Mouse (Mus musculus) forebrain, embryonic 10.5 days (tissue): ENCODE data around the gene Abcb9. TPM values are rescaled to one million over a fixed set of nuclear protein-coding genes. Genes with fewer than 3 reads are reported as not detected.

Source experiments
- DNase-seq: peaks from one replicate; pipeline ENCODE4 v3.0.0-alpha.2; 2017; ENCODE audit warnings: low spot score; ENCODE audit errors: extremely low spot score
- H3K27ac ChIP-seq: fragments of 300-500 bp; sonication (generic); 2 replicates; pipeline ENCODE4 v1.5.1; 2016; ENCODE audit warnings: mild to moderate bottlenecking
- H3K27me3 ChIP-seq: fragments of 300-500 bp; sonication (generic); 2 replicates; pipeline ENCODE4 v1.6.1; 2016; ENCODE audit warnings: mild to moderate bottlenecking; ENCODE audit not compliant: poor library complexity, severe bottlenecking
- H3K36me3 ChIP-seq: fragments of 300-500 bp; sonication (generic); replicated peaks from 2 replicates; pipeline ENCODE4 v1.6.1; 2016; ENCODE audit warnings: mild to moderate bottlenecking, moderate library complexity
- H3K4me1 ChIP-seq: fragments of 300-500 bp; sonication (generic); 2 replicates; pipeline ENCODE4 v1.6.1; 2016
- H3K4me3 ChIP-seq: fragments of 300-500 bp; sonication (generic); 2 replicates; pipeline ENCODE4 v1.5.1; 2016; ENCODE audit warnings: mild to moderate bottlenecking, moderate library complexity
- H3K9me3 ChIP-seq: fragments of 300-500 bp; sonication (generic); 2 replicates; pipeline ENCODE4 v1.6.1; 2016; ENCODE audit warnings: mild to moderate bottlenecking, moderate library complexity
- WGBS: fragments of 180-500 bp; shearing (Covaris S2); methylation state at CpG from one replicate; pipeline ENCODE4 v1.1.7; 2016; 5-methylcytosine and 5-hydroxymethylcytosine counted together
- polyA plus RNA-seq: library from polyadenylated mRNA; unstranded; fragments of >200 nt; fragmentation: Nextera tagmentation; extraction: Ambion mirVana; gene quantifications from 2 replicates; pipeline ENCODE4 v1.2.1, GENCODE M21; 2016

The Abcb9 gene
- polyA plus RNA-seq, 1 experiment from 2014 or later: 0.52 TPM

DNA sequence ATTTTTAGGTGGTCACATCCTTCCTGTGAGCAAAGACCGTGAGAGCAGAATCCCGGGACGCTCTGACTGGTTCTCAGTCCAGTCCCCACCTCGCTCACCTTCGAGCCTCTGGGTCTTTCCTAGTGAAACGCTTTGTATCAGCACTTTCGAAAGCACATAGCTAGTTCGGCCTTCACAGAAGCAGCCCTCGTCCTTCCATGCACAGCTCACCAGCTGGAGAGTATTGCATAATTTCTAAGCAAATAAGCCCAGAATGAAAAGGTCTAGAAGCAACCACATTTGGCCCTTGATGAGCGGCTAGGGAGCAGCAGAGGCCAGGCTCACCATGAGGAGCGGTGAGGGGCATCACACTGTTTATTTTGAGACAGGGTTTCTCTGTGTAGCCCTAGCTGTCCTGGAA, 74.5 kb downstream of the Abcb9 start:
- Histone ChIP-seq H3K9me3 (no peaks in the 10 kb centered on the region), H3K4me1 (peaks cover 89% of the 10 kb centered on the region), H3K27ac (no peak overlapping the region), H3K27me3 (no peaks in the 10 kb centered on the region), H3K36me3 (peaks cover 54% of the 10 kb centered on the region), H3K4me3 (no peak overlapping the region)
- no peak for DNase-seq
- WGBS: 96% methylated on average over 11 of the region's 11 CpGs

DNA sequence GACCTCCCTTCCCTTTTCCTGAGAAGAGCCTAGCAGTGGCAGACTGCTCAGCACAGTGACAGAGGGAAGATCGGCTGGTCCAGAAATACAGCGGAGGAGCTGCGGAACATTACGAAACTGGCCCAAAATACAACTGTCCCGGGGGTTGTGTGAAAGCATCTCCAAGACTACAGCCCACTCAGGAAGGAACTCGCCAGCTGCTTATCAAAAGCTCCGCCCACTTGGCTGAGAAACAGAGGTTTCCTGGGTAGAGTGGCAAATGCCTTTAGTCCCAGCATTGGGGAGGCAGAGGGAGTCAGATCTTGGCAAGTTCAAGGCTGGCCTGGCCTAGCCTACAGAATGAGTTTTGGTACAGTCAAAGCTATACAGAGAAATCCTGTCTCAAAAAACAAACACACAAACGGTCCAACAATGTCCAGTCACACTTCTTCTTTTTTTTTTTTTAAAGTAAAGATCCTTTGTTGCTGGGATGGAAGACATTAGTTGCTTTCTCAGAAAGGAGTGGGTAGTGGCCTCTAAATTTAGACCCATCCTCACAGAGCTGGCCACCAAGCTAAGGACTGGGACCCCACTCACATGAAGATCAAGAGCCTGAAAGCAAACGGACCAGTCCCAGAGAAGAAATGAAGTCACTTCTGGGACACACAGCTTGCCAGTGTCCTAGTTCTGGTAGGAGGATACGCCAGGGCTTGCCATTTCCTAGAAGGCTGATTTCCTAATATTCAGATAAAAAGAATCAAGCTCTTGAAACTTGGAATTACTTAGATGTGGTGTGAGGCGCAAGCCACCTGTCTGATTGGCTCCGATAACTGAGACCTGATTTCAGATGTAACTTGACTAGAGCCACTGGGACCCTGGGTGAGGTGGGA, 76.0 kb downstream of the Abcb9 start:
- DNase-seq: no peak
- Histone ChIP-seq H3K4me1 (peaks cover 89% of the 10 kb centered on the region), H3K4me3 (no peak overlapping the region), H3K36me3 (peaks cover 48% of the 10 kb centered on the region), H3K9me3 (no peaks in the 10 kb centered on the region), H3K27ac (peak overlapping the region; percentile 15; the same call in 1 of the 2 replicates), H3K27me3 (no peaks in the 10 kb centered on the region)
- 87% methylated on average over 12 of the region's 12 CpGs for WGBS

DNA sequence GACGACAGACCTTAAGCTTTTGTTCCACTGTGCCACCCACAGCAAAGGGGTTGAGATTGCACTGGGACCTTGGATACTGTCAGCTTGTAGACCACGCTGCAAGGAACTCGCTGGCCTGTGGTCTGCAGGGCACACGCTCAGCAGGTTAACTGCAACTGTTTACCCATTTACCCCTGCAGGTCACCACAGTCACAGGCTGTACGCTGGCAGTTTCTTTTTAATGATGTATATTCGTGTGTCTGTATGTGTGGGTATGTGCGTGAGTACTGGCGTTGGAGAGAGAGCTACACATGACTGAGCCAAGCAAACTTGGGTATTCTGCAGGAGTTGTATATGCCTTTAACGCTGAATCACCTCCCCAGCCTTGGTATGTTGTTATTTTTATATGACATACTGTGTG, 76.9 kb downstream of the Abcb9 start:
- Histone ChIP-seq H3K27ac (no peak overlapping the region), H3K4me3 (no peak overlapping the region), H3K9me3 (no peaks in the 10 kb centered on the region), H3K27me3 (no peaks in the 10 kb centered on the region), H3K4me1 (peaks cover 89% of the 10 kb centered on the region), H3K36me3 (peaks cover 54% of the 10 kb centered on the region)
- 90% methylated on average over 9 of the region's 9 CpGs for WGBS
- DNase-seq: no peak

DNA sequence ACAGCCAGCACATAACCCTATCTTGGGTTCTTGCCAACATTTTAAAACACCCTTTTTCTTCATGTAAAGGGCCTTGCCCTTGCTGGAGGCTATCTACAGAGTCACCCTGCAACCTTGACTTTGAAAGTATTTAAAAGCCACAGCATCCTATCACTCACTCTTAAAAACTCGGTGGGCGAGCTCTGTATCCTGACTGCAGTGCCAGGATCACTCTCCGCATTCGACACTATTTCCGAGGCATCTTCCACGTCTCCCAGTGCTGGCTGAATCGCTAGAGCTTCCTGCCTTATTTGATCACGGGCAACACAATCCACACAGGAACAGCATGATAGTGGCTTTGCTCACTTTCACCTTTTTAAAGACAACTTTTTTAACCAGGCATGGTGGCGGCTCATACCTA, 77.7 kb downstream of the Abcb9 start:
- no peak for DNase-seq
- WGBS: 90% methylated on average over 9 of the region's 9 CpGs
- H3K36me3 ChIP-seq: peaks cover 59% of the 10 kb centered on the region
- no peaks in the 10 kb centered on the region for H3K27me3 ChIP-seq
- no peaks in the 10 kb centered on the region for H3K9me3 ChIP-seq
- no peak overlapping the region for H3K27ac ChIP-seq
- H3K4me3 ChIP-seq: no peak overlapping the region
- peaks cover 89% of the 10 kb centered on the region for H3K4me1 ChIP-seq

DNA sequence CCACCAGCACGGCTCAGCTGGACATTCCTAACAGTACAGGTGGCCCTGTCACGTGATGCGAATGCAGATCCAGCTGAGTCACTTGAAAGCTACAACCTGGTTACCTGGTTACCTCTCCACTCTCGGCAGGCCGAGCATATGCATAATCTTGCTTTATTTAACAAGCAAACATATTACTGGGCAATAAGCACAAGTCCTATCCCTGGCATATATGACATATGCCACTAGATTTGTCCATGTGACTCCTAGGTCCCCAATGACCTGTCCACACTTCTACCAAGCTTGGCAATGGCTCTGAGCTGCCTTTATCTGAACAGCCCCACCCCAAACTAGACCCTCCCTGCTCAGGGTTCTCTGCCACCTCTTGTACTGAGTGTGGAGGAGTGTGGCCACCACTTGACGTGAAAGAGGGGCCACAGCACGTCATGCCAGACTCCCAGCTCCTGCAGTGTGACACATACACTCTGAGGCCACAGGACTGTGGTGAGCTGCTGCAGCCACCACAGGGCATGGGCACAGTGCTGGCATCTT, 79.2 kb downstream of the Abcb9 start:
- Histone ChIP-seq H3K9me3 (no peaks in the 10 kb centered on the region), H3K27me3 (no peaks in the 10 kb centered on the region), H3K27ac (peak overlapping the region; percentile 2), H3K4me3 (no peak overlapping the region), H3K36me3 (peaks cover 45% of the 10 kb centered on the region), H3K4me1 (peaks cover 93% of the 10 kb centered on the region)
- 92% methylated on average over 7 of the region's 7 CpGs for WGBS
- DNase-seq: no peak

DNA sequence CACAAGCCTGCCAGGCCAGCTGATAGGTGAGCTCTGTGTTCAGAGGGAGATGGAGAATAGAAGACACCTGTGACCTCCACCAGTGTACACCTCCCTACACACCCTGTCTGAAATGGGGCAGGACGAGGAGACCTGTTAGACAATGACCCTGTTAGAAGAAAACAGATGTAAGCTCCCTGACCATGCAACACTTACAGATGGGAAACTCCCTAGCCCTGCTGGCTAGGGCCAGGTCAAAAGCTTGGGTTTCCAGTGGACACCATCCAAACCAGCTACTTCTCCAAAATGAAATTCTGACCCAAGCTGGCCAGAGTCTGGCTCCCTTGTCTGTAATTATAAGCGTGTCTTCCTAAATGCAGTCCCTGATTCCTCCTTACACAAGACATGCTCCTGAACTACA, 79.9 kb downstream of the Abcb9 start:
- DNase-seq: no peak
- no peaks in the 10 kb centered on the region for H3K9me3 ChIP-seq
- H3K27ac ChIP-seq: no peak overlapping the region; the same call in 1 of the 2 replicates
- H3K4me3 ChIP-seq: no peak overlapping the region
- no peaks in the 10 kb centered on the region for H3K27me3 ChIP-seq
- 78% methylated on average over 2 of the region's 2 CpGs for WGBS
- peaks cover 97% of the 10 kb centered on the region for H3K4me1 ChIP-seq
- peaks cover 41% of the 10 kb centered on the region for H3K36me3 ChIP-seq

DNA sequence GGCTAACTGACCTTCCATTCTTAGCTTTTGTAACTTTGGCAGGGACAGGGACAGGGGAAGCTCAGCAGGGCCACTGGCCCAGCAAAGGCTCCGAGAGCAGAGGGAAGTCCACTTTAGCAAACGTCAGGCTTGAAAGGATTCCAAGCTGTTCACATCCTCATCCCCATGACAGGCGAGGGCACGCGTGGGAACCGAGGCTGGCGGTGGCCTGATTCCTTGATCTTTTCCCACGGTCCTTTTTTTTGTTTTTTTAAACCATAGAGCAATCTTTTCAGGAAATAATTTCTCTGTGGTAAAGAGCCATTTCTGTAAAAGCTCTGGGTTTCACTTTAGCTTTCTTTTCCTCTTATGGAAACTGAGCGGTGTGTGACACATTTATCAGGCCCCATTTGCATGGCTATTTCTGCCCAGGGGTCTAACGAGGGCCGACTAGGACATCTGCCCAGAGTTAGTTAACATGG, 80.8 kb downstream of the Abcb9 start:
- 29% methylated on average over 11 of the region's 11 CpGs for WGBS
- peak overlapping the region; percentile 17; the same call in 1 of the 2 replicates for H3K27ac ChIP-seq

DNA sequence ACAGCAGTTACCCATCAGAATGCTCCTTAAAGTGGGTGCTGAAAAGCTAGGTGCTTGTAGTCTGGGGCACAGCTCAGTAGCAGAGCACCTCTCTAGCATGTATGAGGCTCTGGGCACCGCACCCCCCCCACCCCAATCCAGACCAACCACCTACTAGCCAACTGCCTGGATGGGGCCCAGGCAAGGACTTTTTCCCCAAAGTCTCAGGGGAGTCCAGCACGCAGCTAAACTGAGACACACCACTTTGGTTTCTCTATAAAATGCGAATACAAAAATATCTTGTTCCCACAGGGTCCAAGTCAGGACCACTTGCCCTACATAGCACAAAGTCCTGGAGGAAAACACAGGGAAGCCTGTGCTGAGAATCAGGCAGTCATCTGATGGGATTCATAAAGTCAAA, 81.4 kb downstream of the Abcb9 start:
- Histone ChIP-seq H3K27me3 (no peaks in the 10 kb centered on the region), H3K36me3 (peaks cover 52% of the 10 kb centered on the region), H3K4me3 (no peak overlapping the region), H3K4me1 (peaks cover 89% of the 10 kb centered on the region), H3K27ac (0 out of 2 replicates have a peak overlapping the region, but pooled peaks have one; percentile 17), H3K9me3 (no peaks in the 10 kb centered on the region)
- WGBS: 94% methylated on average over 3 of the region's 3 CpGs
- no peak for DNase-seq

More for the DNA sequence above, 80.8 kb downstream of the Abcb9 start:
- no peak for DNase-seq
- peaks cover 95% of the 10 kb centered on the region for H3K4me1 ChIP-seq
- peaks cover 50% of the 10 kb centered on the region for H3K36me3 ChIP-seq
- H3K9me3 ChIP-seq: no peaks in the 10 kb centered on the region
- H3K27me3 ChIP-seq: no peaks in the 10 kb centered on the region
- H3K4me3 ChIP-seq: no peak overlapping the region

DNA sequence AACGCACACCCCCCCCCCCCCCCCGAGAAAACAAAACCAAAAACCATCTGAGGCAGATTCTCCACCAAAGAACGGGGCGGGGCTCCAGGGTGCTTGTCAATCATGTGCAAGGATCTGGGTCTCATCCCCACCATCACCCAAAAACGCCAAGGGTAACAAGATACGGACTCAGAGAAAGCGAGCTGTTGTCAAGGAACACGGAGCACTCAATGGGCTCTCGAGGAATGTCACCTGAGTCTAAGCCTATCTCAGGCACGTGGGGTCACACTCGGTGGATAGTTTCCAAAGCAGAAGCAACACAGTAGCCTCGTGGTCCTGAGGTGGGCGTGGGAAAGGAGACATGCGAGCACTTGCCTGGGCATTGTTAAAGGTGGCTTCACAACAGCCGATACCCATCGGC, 81.9 kb downstream of the Abcb9 start:
- Histone ChIP-seq H3K4me3 (no peak overlapping the region), H3K9me3 (no peaks in the 10 kb centered on the region), H3K27me3 (no peaks in the 10 kb centered on the region), H3K27ac (0 out of 2 replicates have a peak overlapping the region, but pooled peaks have one; percentile 17), H3K4me1 (peaks cover 85% of the 10 kb centered on the region), H3K36me3 (peaks cover 52% of the 10 kb centered on the region)
- WGBS: 91% methylated on average over 16 of the region's 16 CpGs
- DNase-seq: no peak

DNA sequence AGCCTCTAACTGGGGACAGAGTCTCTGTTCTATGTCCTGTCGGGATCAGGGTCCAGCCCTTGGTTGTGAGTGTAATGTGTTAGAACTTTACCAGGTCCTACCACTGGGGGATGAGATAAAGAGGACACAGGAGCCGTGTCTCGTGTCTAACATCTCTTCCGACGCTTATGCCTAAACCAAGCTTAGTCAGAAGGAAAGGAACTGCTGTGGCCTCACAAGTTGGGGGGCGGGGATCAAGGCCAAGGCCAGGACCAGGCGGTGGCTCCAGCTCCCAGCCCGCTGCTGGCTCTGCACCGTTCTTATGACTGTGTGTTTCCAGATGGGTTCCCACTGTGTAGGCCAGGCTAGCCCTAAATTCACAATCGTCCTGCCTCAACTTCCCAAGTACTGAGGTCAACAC, 82.7 kb downstream of the Abcb9 start:
- 86% methylated on average over 10 of the region's 10 CpGs for WGBS
- H3K4me1 ChIP-seq: peaks cover 78% of the 10 kb centered on the region

DNA sequence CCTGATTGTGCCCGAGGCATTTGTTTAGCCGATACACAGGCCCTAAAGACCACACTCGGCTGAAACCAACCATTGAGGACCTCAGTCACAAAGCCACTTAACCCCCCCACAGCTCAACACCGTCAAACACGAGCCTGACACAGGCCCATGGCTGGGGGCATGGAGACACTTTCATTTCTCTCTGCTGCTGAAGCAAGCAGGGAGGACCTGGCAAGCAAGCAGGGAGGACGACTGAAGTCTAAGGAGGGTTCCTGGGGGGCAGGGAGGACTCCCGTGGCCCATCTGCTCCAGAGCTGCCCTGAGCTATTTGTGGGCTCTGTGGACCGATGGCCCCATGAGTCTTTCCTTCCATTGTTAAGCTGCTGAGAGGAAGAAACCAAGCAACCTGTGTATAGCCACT, 83.7 kb downstream of the Abcb9 start:
- Histone ChIP-seq H3K27ac (peak overlapping the region; percentile 84), H3K4me3 (peak overlapping the region; percentile 33; the same call in 1 of the 2 replicates), H3K4me1 (peaks cover 68% of the 10 kb centered on the region), H3K36me3 (peaks cover 64% of the 10 kb centered on the region), H3K9me3 (no peaks in the 10 kb centered on the region), H3K27me3 (no peaks in the 10 kb centered on the region)
- WGBS: 23% methylated on average over 8 of the region's 8 CpGs
- DNase-seq: no peak

More for the DNA sequence above, 82.7 kb downstream of the Abcb9 start:
- Histone ChIP-seq H3K9me3 (no peaks in the 10 kb centered on the region), H3K36me3 (peaks cover 59% of the 10 kb centered on the region), H3K27me3 (no peaks in the 10 kb centered on the region), H3K4me3 (no peak overlapping the region), H3K27ac (peak overlapping the region; percentile 84)
- DNase-seq: no peak
